Mouse (Mus musculus): ENCODE measurements at regions not wholly inside any gene's neighbourhood (a gene's known extent, or its start where the extent isn't known, plus 50 kb on each side); places are given as distances from the start of the nearest gene placed in this dataset.

- TF ChIP-seq CTCF (IDR thresholded peaks at IDR 0.05; ENCODE audit: low read depth, low read length), result no peak
- TF ChIP-seq GATA1 (IDR thresholded peaks at IDR 0.05; ENCODE audit: borderline replicate concordance, low read length), result no peak
- TF ChIP-seq TAL1 (conservative IDR thresholded peaks at IDR 0.05; ENCODE audit: low read depth, low read length), result no peak
- no peak for TF ChIP-seq GATA2 (IDR thresholded peaks at IDR 0.05; ENCODE audit: borderline replicate concordance, low read depth, low read length)
Observed at GRCm38 (mm10) chr1:183517236-183517635, 99.2 kb downstream of the Hhipl2 start.
